Mouse (Mus musculus) stomach, embryonic 15.5 days (tissue): ENCODE measurements at regions not wholly inside any gene's neighbourhood (a gene's known extent, or its start where the extent isn't known, plus 50 kb on each side); places are given as distances from the start of the nearest gene placed in this dataset.

Source experiments
- ATAC-seq: fragments of 200-750 bp; cut with Nextera tagmentation; 2 replicates; pipeline ENCODE4 v1.8.0; 2017; ENCODE audit warnings: low read depth, moderate number of reproducible peaks, moderate TSS enrichment; ENCODE audit not compliant: insufficient read depth, low FRiP score
- H3K27ac ChIP-seq: fragments of 300-500 bp; sonication (generic); 2 replicates; pipeline ENCODE4 v1.5.1; 2015; ENCODE audit warnings: mild to moderate bottlenecking, inconsistent platforms
- H3K27me3 ChIP-seq: fragments of 300-500 bp; sonication (generic); replicated peaks from 2 replicates; pipeline ENCODE4 v1.6.1; 2015; ENCODE audit warnings: inconsistent platforms
- H3K36me3 ChIP-seq: fragments of 300-500 bp; sonication (generic); 2 replicates; pipeline ENCODE4 v1.6.1; 2015; ENCODE audit warnings: inconsistent platforms
- H3K4me1 ChIP-seq: fragments of 300-500 bp; sonication (generic); 2 replicates; pipeline ENCODE4 v1.6.1; 2015; ENCODE audit warnings: inconsistent platforms
- H3K4me2 ChIP-seq: fragments of 300-500 bp; sonication (generic); 2 replicates; pipeline ENCODE4 v1.6.1; 2015; ENCODE audit warnings: mild to moderate bottlenecking, inconsistent platforms
- H3K4me3 ChIP-seq: fragments of 300-500 bp; sonication (generic); replicated peaks from 2 replicates; pipeline ENCODE4 v1.5.1; 2015; ENCODE audit warnings: inconsistent platforms
- H3K9ac ChIP-seq: fragments of 300-500 bp; sonication (generic); 2 replicates; pipeline ENCODE4 v1.6.1; 2015; ENCODE audit warnings: inconsistent platforms
- H3K9me3 ChIP-seq: fragments of 300-500 bp; sonication (generic); 2 replicates; pipeline ENCODE4 v1.6.1; 2016; ENCODE audit warnings: inconsistent platforms
- WGBS: fragments of 180-500 bp; shearing (Covaris S2); methylation state at CpG from one replicate; pipeline ENCODE4 v1.1.7; 2015; 5-methylcytosine and 5-hydroxymethylcytosine counted together

GRCm38 (mm10) chr12:112369581-112370371 is 119.5 kb upstream of the A530016L24Rik start:
- H3K4me1 ChIP-seq, result no peaks in the 10 kb centered on the region
- 68% methylated on average over 15 of the region's 15 CpGs for WGBS
- H3K9me3 ChIP-seq, result no peaks in the 10 kb centered on the region
- ATAC-seq, result no peak
- H3K27ac ChIP-seq, result no peak overlapping the region
- no peak overlapping the region for H3K4me2 ChIP-seq
- no peak overlapping the region for H3K9ac ChIP-seq
- no peaks in the 10 kb centered on the region for H3K36me3 ChIP-seq
- H3K27me3 ChIP-seq, result no peaks in the 10 kb centered on the region
- H3K4me3 ChIP-seq, result no peak overlapping the region

- no peaks in the 10 kb centered on the region for H3K27me3 ChIP-seq
- H3K9me3 ChIP-seq, result no peaks in the 10 kb centered on the region
- H3K4me3 ChIP-seq, result no peak overlapping the region
- H3K36me3 ChIP-seq, result no peaks in the 10 kb centered on the region
- H3K9ac ChIP-seq, result no peak overlapping the region
- no peak overlapping the region for H3K27ac ChIP-seq
- H3K4me1 ChIP-seq, result no peaks in the 10 kb centered on the region
- WGBS, result 75% methylated on average over 14 of the region's 14 CpGs
- H3K4me2 ChIP-seq, result no peak overlapping the region
- no peak for ATAC-seq
Observed at GRCm38 (mm10) chr12:112372234-112373050, 116.8 kb upstream of the A530016L24Rik start.

GRCm38 (mm10) chr12:112373966-112374365 is 115.3 kb upstream of the A530016L24Rik start:
- no peaks in the 10 kb centered on the region for H3K36me3 ChIP-seq
- WGBS, result 82% methylated on average over 7 of the region's 7 CpGs
- ATAC-seq, result no peak
- no peak overlapping the region for H3K9ac ChIP-seq
- H3K4me1 ChIP-seq, result no peaks in the 10 kb centered on the region
- H3K27ac ChIP-seq, result no peak overlapping the region
- H3K4me3 ChIP-seq, result no peak overlapping the region
- no peaks in the 10 kb centered on the region for H3K27me3 ChIP-seq
- H3K9me3 ChIP-seq, result no peaks in the 10 kb centered on the region
- no peak overlapping the region for H3K4me2 ChIP-seq

DNA sequence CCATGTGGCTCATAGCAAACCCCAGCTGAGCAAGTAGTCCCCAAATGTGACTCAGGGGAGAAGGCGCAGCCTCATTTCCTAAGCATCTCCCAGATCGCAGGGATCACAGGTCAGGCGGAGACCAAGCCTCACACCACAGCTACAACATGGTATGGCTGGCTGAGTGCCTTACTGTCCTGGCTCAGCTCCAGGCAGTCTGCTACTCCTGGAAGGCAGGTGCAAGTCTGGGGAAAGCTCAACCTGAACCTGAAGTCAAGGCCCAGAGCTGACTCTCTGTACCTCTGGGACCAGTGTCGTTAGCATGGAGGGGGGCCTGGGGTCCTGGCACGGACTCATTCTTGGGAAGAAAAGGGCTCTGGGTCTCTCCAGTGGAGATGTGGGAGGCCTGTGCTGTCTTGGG is 113.0 kb upstream of the A530016L24Rik start:
- WGBS, result 81% methylated on average over 5 of the region's 5 CpGs
- Histone ChIP-seq H3K36me3 (no peaks in the 10 kb centered on the region), H3K9me3 (no peaks in the 10 kb centered on the region), H3K4me1 (no peaks in the 10 kb centered on the region), H3K27me3 (no peaks in the 10 kb centered on the region), H3K4me3 (no peak overlapping the region), H3K4me2 (no peak overlapping the region), H3K27ac (no peak overlapping the region), H3K9ac (no peak overlapping the region)
- ATAC-seq, result no peak

DNA sequence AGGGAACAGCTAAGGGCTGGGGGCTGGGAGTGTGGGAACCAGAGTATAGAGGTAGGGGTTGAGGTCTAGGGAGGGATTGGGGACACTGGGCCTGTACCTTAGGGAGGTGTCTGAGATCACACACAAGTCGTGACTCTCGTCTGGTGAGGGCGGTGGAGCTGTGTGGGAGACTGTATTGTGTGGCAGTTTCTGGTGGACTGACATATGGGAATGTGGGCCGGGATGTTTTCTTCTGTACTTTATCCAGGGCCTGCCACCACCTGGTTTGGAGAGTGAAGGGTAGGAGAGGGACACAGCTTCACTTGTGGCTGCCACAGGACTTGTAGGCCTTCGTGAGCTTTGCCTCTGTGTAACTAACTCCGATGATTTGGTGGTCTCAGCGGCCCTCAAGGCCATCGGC is 112.5 kb upstream of the A530016L24Rik start:
- Histone ChIP-seq H3K4me1 (no peaks in the 10 kb centered on the region), H3K27me3 (no peaks in the 10 kb centered on the region), H3K9ac (no peak overlapping the region), H3K9me3 (no peaks in the 10 kb centered on the region), H3K36me3 (no peaks in the 10 kb centered on the region), H3K27ac (no peak overlapping the region), H3K4me3 (no peak overlapping the region), H3K4me2 (no peak overlapping the region)
- 70% methylated on average over 8 of the region's 8 CpGs for WGBS
- ATAC-seq, result no peak

GRCm38 (mm10) chr12:112378482-112379243 is 110.6 kb upstream of the A530016L24Rik start:
- Histone ChIP-seq H3K4me2 (no peak overlapping the region), H3K36me3 (no peaks in the 10 kb centered on the region), H3K27ac (no peak overlapping the region), H3K4me3 (no peak overlapping the region), H3K9ac (no peak overlapping the region), H3K9me3 (no peaks in the 10 kb centered on the region), H3K27me3 (no peaks in the 10 kb centered on the region), H3K4me1 (no peaks in the 10 kb centered on the region)
- 84% methylated on average over 13 of the region's 13 CpGs for WGBS
- ATAC-seq, result no peak

DNA sequence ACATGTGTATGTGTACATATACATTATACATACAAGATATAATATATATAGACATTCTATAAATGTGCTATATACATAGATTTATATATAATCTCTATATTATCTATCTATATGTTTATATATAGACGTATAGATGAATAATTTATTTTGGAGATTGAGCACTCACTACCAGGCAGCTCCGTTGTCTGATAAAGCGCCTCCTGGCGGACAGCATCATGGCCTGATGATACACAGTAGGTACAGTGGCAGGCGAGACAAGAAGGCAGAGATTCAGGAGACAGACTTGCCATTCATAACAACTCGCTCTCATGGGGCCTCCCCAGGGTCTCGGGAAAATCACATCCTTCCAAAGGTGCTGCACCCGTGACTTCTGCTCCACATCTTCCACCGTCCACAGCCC is 101.4 kb upstream of the A530016L24Rik start:
- H3K4me3 ChIP-seq, result no peak overlapping the region
- no peak for ATAC-seq

GRCm38 (mm10) chr12:112395909-112396308 is 93.3 kb upstream of the A530016L24Rik start:
- Histone ChIP-seq H3K4me2 (no peak overlapping the region), H3K4me1 (no peaks in the 10 kb centered on the region), H3K9ac (no peak overlapping the region), H3K36me3 (no peaks in the 10 kb centered on the region), H3K27ac (no peak overlapping the region), H3K27me3 (no peaks in the 10 kb centered on the region), H3K4me3 (no peak overlapping the region), H3K9me3 (no peaks in the 10 kb centered on the region)
- 70% methylated on average over 13 of the region's 13 CpGs for WGBS
- no peak for ATAC-seq

More for the DNA sequence above, 101.4 kb upstream of the A530016L24Rik start:
- Histone ChIP-seq H3K36me3 (no peaks in the 10 kb centered on the region), H3K4me2 (no peak overlapping the region), H3K9ac (no peak overlapping the region), H3K27ac (no peak overlapping the region), H3K9me3 (no peaks in the 10 kb centered on the region), H3K4me1 (no peaks in the 10 kb centered on the region), H3K27me3 (no peaks in the 10 kb centered on the region)
- 62% methylated on average over 9 of the region's 9 CpGs for WGBS

DNA sequence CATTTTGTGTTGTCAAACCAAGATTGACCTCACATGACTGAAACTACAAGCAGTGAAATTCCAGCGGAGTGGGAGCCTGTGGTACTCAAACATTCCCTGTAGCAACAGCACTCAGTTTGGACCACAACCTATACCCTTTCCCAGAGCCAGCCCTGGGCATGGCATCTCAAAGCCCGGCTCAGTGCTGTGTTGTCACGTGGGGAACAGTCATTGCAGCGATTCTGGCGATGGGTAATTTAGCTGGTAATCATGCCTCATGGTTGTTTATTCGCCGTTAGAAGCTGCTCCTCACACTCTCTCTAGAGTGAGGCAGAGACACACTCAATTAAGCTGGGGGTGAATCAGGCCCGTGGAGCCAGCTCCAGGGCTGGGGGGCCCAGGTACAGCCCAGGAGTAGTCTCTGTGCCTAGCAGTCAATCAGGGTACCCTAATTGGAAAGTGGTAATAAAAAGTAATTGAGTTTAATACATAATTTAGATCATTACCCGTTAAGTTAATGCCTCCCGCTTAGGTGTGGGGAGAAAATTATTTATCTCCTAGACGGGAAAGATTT is 85.5 kb upstream of the A530016L24Rik start:
- H3K36me3 ChIP-seq, result no peaks in the 10 kb centered on the region
- ATAC-seq, result no peak
- 78% methylated on average over 11 of the region's 11 CpGs for WGBS
- H3K9me3 ChIP-seq, result no peaks in the 10 kb centered on the region
- H3K4me1 ChIP-seq, result no peaks in the 10 kb centered on the region
- H3K4me2 ChIP-seq, result no peak overlapping the region
- no peak overlapping the region for H3K27ac ChIP-seq
- H3K27me3 ChIP-seq, result no peaks in the 10 kb centered on the region
- no peak overlapping the region for H3K9ac ChIP-seq
- H3K4me3 ChIP-seq, result no peak overlapping the region

DNA sequence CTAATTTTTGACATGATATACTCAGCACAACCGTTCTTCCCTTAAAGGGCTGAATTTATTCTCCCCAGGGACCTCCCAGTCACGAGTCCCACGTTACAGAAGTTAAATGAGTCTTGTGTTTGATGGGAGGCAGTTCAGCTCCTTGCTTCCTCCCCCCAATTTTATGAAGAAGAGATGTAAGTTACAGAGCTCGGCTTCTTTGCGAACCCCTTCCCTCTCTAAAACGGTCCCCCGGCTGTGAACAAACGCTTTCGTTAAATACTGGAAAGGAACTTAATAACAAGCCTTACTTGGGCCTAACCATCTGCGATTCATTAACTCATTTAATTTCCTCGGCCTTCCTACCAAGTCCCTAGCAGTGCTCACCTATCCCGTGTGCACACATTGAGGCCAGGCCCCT is 84.9 kb upstream of the A530016L24Rik start:
- Histone ChIP-seq H3K36me3 (no peaks in the 10 kb centered on the region), H3K27ac (no peak overlapping the region), H3K27me3 (no peaks in the 10 kb centered on the region), H3K9ac (no peak overlapping the region), H3K4me1 (no peaks in the 10 kb centered on the region), H3K9me3 (no peaks in the 10 kb centered on the region), H3K4me2 (no peak overlapping the region), H3K4me3 (no peak overlapping the region)
- WGBS, result 80% methylated on average over 12 of the region's 12 CpGs
- no peak for ATAC-seq

GRCm38 (mm10) chr12:112405781-112406213 is 83.5 kb upstream of the A530016L24Rik start:
- no peak for ATAC-seq
- H3K9me3 ChIP-seq, result no peaks in the 10 kb centered on the region
- H3K9ac ChIP-seq, result no peak overlapping the region
- no peak overlapping the region for H3K4me3 ChIP-seq
- WGBS, result 50% methylated on average over 12 of the region's 12 CpGs
- no peaks in the 10 kb centered on the region for H3K4me1 ChIP-seq
- no peaks in the 10 kb centered on the region for H3K27me3 ChIP-seq
- no peak overlapping the region for H3K27ac ChIP-seq
- H3K36me3 ChIP-seq, result no peaks in the 10 kb centered on the region
- H3K4me2 ChIP-seq, result no peak overlapping the region
